Mouse (Mus musculus): ENCODE measurements around the gene Nhsl2.

Gene Nhsl2

GRCm38 (mm10) chrX:102051225-102051624, 202.0 kb downstream of the Nhsl2 start:
- no peak for DNase-seq (ENCODE audit: low spot score)

DNA sequence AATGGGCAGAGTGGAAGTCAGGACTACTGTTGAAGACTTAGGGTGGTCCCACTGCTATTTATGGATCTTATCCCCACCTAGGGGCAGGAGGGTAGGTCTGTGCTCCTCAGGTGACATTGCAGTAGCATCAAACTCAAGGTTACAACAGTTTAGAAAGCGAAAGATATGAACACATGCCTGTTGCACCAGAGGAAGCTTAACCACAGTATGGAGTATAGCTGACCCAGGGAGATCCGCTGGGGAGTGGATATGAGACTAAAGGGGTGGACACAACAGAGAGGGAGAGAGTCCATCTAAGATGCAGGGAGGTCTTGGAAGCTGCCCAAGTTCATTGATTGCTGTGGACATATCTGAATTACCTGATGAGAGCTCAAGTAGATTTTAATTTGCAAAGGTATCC, 204.2 kb downstream of the Nhsl2 start:
- no peak for DNase-seq (ENCODE audit: low spot score)

- no peak for DNase-seq (ENCODE audit: low spot score)
Measured at GRCm38 (mm10) chrX:102054009-102054408, 204.8 kb downstream of the Nhsl2 start.

GRCm38 (mm10) chrX:102059437-102059836, 210.3 kb downstream of the Nhsl2 start:
- no peak for DNase-seq (ENCODE audit: low spot score)

DNA sequence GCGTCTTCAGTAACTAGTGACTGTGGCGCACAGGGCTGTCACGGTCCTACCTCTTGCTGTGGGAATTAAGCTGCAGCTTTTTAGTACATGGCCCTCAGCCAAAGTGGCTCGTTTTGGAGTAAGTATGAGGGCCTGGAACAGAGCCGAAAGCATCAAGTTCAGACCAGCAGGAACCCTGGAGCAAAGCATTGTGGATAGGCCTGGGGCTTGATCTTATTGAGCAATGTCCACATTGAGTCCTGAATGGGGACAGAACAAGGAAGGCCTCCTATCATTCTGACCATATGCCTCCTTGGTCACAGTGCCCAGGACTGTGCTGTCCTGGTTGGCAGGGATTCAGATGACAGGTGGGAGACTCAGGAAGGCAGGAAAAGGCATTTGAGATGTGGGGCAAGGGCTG, 211.1 kb downstream of the Nhsl2 start:
- no peak for DNase-seq (ENCODE audit: low spot score)

GRCm38 (mm10) chrX:102060891-102061290, 211.7 kb downstream of the Nhsl2 start:
- DNase-seq (ENCODE audit: low spot score), result no peak

- DNase-seq (ENCODE audit: low spot score), result no peak
Measured at GRCm38 (mm10) chrX:102064062-102064461, 214.9 kb downstream of the Nhsl2 start.

DNA sequence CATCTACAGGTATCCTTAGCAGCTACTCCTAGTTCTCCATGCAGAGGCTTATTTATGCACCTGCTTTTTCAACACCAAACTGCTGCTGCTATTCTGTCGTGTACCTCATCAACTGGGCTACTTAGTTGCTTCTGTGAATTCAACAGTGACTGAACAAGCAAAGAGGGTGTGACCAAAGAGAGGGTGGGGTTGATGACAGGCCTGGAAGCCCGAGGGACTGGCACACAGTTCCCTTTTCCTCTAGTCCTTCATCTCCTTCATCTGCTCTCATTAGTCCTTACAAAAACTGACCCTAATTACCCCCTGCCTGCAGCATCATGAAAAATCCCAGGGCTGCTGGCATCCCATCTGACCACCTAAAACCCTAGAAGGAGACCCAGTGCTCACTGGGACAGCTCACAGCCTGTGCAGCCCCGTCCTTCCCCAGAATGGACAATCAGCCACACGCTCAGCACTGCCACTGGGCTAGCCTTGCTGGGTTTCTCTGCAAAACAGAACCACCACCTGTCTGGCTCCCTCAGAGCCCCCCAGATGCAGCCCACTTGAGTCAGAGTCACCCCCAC, 216.1 kb downstream of the Nhsl2 start:
- DNase-seq (ENCODE audit: low spot score), result no peak

- DNase-seq (ENCODE audit: low spot score), result peak; percentile 83
Measured at GRCm38 (mm10) chrX:102066134-102066533, 216.9 kb downstream of the Nhsl2 start.

- no peak for DNase-seq (ENCODE audit: low spot score)
Measured at GRCm38 (mm10) chrX:102067118-102067517, 217.9 kb downstream of the Nhsl2 start.

DNA sequence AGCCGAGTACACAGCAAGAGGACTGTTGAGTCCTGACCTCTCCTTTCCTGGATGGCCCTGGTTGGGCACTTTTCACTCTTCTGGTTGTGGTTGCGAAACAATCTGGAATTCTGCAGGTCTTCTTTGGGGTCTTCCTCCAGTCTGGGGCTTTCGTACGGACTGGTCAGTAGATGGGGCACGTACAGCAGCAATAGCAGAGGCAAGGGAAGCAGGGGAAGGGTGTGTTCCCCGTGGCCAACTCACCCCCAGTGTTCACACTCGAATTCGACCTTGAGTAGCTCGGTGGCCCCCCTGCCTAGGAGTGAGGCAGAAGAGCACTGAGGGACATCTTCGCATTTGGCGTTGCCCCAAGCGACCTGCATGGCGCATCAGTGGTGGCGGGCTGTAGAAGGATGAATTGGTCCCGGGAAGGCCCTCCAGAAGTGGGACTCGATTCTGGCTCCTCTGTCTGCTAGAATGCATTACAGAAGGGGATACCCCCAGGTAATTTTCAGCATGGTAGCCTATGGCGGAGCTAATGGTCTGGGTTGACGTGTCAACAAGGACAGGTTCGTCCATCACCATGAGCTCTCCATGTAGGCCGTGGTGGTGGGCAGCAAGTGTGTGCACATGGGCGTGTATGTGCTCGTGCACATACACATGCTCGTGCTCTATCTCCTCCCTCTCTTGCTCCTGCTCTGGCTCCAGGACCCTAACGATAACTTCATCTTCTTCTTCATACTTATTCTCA, 219.8 kb downstream of the Nhsl2 start:
- no peak for DNase-seq (ENCODE audit: low spot score)

DNA sequence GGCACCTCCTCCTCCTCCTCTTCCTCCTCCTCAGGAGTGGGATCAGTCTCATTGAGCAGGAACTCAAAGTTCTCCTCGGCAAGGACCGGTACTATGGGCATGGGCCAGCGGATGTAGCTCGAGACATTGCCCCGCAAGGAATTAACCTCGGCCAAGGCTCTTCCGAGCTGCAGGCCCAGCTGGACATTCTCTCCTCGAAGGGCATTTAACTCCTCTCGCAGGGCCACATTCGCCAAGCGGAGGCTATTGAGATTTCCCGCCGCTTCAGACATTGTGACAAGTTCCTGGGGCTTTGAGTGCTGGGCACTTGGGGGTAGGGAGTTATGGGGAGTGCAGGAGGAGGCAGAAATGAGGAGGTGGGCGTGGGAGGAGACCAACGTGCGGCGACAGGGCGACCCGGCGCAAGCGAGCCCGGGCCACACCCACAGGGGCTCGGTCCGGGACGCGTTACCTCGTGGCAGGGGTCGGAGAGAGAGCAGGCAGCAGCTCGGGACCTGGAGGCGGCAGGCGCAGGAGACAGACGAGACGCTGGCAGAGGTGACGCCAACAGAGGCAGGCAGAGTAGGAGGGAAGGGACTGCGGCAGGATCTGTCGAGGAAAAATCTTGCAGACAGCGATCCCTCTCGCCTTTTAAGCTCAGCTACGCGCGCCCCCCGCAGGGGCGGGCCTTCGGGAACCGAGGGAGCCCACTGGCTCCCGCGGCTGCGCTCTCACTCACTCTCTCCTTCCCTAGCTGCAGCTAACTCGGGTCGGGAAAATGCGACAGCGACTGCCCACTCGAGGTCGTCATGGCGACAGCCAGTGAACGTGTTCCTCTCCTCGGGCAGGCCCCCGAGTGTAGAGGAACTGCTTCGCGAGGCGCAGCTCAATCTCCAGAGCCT, 221.6 kb downstream of the Nhsl2 start, which contains the start of gene Rtl5:
Gene Rtl5 (minus strand): TSS at position 714 of the 881 bp plus-strand sequence.
- DNase-seq (ENCODE audit: low spot score), result peak; percentile 59

- DNase-seq (ENCODE audit: low spot score), result no peak
Measured at GRCm38 (mm10) chrX:102071517-102071916, 222.3 kb downstream of the Nhsl2 start.

- no peak for DNase-seq (ENCODE audit: low spot score)
Measured at GRCm38 (mm10) chrX:102073605-102074325, 224.6 kb downstream of the Nhsl2 start.

GRCm38 (mm10) chrX:102074435-102074834, 225.2 kb downstream of the Nhsl2 start:
- no peak for DNase-seq (ENCODE audit: low spot score)

- DNase-seq (ENCODE audit: low spot score), result no peak
Measured at GRCm38 (mm10) chrX:102075158-102075557, 226.0 kb downstream of the Nhsl2 start.

DNA sequence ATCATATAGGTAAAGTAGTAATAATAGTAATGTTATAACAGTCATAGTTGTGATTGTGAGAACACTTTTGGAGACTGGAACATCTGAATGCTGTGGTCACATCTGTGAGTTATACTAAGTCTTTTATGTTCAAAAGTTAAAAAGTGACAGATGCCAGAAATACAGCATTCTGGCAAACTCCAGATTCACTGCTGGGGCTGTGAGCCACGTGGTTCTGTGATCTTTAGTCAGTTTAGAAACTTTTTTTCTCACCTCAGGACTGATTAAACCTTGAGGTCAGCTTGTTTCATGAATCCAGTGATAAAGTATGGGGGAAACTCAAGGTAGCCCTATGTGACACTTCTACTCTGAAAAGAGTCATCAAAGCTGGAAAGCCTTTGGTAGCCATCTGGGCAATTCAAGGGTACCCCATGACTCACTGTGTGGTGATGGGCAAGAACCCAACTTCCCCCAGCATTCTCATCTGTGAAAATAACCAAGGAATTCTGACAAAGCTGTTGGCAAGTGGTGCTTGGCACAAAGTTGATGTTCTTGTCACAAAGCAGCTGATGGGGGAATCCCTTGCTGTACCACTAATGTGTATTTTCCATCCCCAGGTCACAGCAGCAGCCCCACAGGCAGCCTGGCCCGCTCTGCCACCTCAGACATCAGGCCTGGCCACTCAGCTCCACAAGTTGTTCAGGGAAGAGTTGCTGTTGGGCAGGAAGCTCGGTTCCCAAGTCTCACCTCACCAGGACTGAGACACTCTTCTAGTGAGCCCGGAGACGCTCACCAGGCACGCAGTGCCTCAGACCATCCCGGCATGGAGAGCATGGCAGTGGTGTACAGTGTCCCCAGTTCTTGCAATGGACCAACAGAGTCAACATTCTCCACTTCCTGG, 227.9 kb downstream of the Nhsl2 start:
- DNase-seq (ENCODE audit: low spot score), result no peak

- DNase-seq (ENCODE audit: low spot score), result no peak
Measured at GRCm38 (mm10) chrX:102081076-102081475, 231.9 kb downstream of the Nhsl2 start.

DNA sequence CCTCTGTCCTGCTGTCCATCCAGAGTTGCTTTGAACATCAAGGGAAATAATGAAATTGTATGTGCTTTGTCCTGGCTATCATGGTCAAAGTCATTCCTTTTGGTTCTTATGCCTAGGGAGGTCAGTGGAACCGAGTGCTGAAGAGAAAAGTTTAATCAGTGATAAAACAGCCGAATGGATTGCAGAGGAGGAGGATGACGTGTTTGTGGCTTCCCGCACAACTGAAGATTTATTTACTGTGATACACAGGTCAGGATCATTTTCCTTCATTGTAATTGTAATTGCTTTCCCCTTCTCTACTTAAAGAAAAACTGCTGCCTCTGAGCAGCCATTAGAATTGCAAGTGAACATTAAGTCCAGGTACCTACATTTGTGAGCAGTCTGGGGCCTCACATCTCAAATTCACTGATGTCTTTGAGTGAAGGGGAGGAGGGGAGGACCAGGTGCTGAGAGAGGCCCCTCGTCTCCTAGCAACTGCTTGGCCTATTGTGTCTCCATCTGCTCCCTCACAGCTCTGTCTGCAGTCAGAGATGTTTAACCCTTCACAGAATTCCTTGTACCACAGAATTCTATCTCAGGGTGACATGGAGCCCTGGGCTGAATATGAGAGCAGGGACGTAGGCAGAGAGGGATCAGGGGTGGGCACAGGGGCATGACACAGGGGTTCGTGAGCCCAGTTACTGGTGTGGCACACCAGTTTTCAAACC, 232.5 kb downstream of the Nhsl2 start:
- no peak for DNase-seq (ENCODE audit: low spot score)

- DNase-seq (ENCODE audit: low spot score), result no peak
Measured at GRCm38 (mm10) chrX:102082340-102082739, 233.2 kb downstream of the Nhsl2 start.

Data from testis, postnatal 10 days (tissue).